In genomic region chr2:156665620-156666196, GRCm38 (mm10) we compare ENCODE assay signal across 19 mouse cellular contexts. TPM values are rescaled to one million over a fixed set of nuclear protein-coding genes. Genes with fewer than 3 reads are reported as not detected.
DNase-seq lines count a peak whose midpoint lies in the region; ATAC-seq and TF ChIP-seq lines count a peak whose summit lies in the region.
"Had no signal": no experiment of that assay in that cellular context is flagged by ENCODE, and none has a peak within 500 bp of the region (broad histone marks: within the 10 kb centered on the region; RNA-seq: fewer than 3 reads in every experiment).

No protein-coding gene starts in this region.

- H3K4me1 ChIP-seq in hindbrain, embryonic 12.5 days, result peaks cover 26% of the 10 kb centered on the region
- H3K4me1 ChIP-seq in hindbrain, embryonic 11.5 days (replicated peaks; ENCODE audit: control insufficient read depth, insufficient read depth, low read length), result peaks cover 4% of the 10 kb centered on the region; the same call in 1 of the 2 replicates
- H3K4me1 ChIP-seq in midbrain, embryonic 13.5 days (replicated peaks), result peaks cover 29% of the 10 kb centered on the region
- peaks cover 13% of the 10 kb centered on the region for H3K4me1 ChIP-seq in midbrain, embryonic 16.5 days (ENCODE audit: control insufficient read depth, insufficient read depth, low read length)
- H3K4me1 ChIP-seq in forebrain, postnatal 0 days (ENCODE audit: insufficient read depth), result peaks cover 34% of the 10 kb centered on the region
- peaks cover 60% of the 10 kb centered on the region for H3K4me1 ChIP-seq in olfactory bulb, adult 2 months (ENCODE audit: control insufficient read depth, insufficient read depth, low read length)
- H3K4me1 ChIP-seq: kidney, embryonic 15.5 days; limb, embryonic 15.5 days; liver, embryonic 15.5 days had no signal

- H3K4me3 ChIP-seq in hindbrain, embryonic 12.5 days, result no peak overlapping the region
- no peak overlapping the region for H3K4me3 ChIP-seq in hindbrain, embryonic 11.5 days (ENCODE audit: low read depth, low read length)
- no peak overlapping the region for H3K4me3 ChIP-seq in midbrain, embryonic 13.5 days (replicated peaks)
- no peak overlapping the region for H3K4me3 ChIP-seq in midbrain, embryonic 16.5 days (ENCODE audit: low read depth, low read length)
- H3K4me3 ChIP-seq in forebrain, postnatal 0 days (ENCODE audit: low read depth, low read length), result no peak overlapping the region
- H3K4me3 ChIP-seq in olfactory bulb, adult 2 months (ENCODE audit: insufficient read depth, low read depth, low read length), result no peak overlapping the region
- H3K4me3 ChIP-seq: embryonic facial prominence, embryonic 13.5 days; heart, adult 2 months; kidney, embryonic 15.5 days; limb, embryonic 15.5 days; liver, embryonic 15.5 days had no signal

- no peak for TF ChIP-seq CTCF in forebrain, postnatal 0 days (IDR thresholded peaks at IDR 0.05; ENCODE audit: low read depth)
- TF ChIP-seq CTCF in olfactory bulb, adult 2 months (IDR thresholded peaks at IDR 0.05; ENCODE audit: insufficient read depth, low read depth, low read length), result no peak

- TF ChIP-seq POLR2A in olfactory bulb, adult 2 months (IDR thresholded peaks at IDR 0.05; ENCODE audit: insufficient read depth, low read depth, low read length), result no peak

- H3K9ac ChIP-seq in hindbrain, embryonic 12.5 days, result no peak overlapping the region
- H3K9ac ChIP-seq in hindbrain, embryonic 11.5 days (ENCODE audit: low read depth, low read length), result no peak overlapping the region
- no peak overlapping the region for H3K9ac ChIP-seq in midbrain, embryonic 13.5 days (replicated peaks)
- H3K9ac ChIP-seq in midbrain, embryonic 16.5 days (ENCODE audit: low read depth, low read length), result no peak overlapping the region
- no peak overlapping the region for H3K9ac ChIP-seq in forebrain, postnatal 0 days
- H3K9ac ChIP-seq: embryonic facial prominence, embryonic 13.5 days; kidney, embryonic 15.5 days; limb, embryonic 15.5 days; liver, embryonic 15.5 days had no signal

- H3K4me2 ChIP-seq in hindbrain, embryonic 12.5 days (replicated peaks), result no peak overlapping the region
- no peak overlapping the region for H3K4me2 ChIP-seq in hindbrain, embryonic 11.5 days (replicated peaks; ENCODE audit: low read depth, low read length)
- H3K4me2 ChIP-seq in midbrain, embryonic 13.5 days (replicated peaks), result no peak overlapping the region
- no peak overlapping the region for H3K4me2 ChIP-seq in midbrain, embryonic 16.5 days (ENCODE audit: low read length)
- H3K4me2 ChIP-seq in forebrain, postnatal 0 days (ENCODE audit: low read depth), result 0 out of 2 replicates have a peak overlapping the region, but pooled peaks have one; percentile 17
- H3K4me2 ChIP-seq: embryonic facial prominence, embryonic 13.5 days; kidney, embryonic 15.5 days; limb, embryonic 15.5 days; liver, embryonic 15.5 days had no signal

- WGBS in hindbrain, embryonic 12.5 days, result 69% methylated on average over 13 of the region's 13 CpGs
- WGBS in hindbrain, embryonic 11.5 days, result 82% methylated on average over 13 of the region's 13 CpGs
- WGBS in midbrain, embryonic 13.5 days, result 71% methylated on average over 13 of the region's 13 CpGs
- 56% methylated on average over 13 of the region's 13 CpGs for WGBS in midbrain, embryonic 16.5 days
- 20% methylated on average over 13 of the region's 13 CpGs for WGBS in forebrain, postnatal 0 days
- WGBS in olfactory bulb, adult 2 months, result 30% methylated on average over 13 of the region's 13 CpGs

- ATAC-seq in hindbrain, embryonic 12.5 days (ENCODE audit: low FRiP score), result peak; percentile 47
- ATAC-seq in hindbrain, embryonic 11.5 days (ENCODE audit: low FRiP score), result no peak; the same call in 1 of the 2 replicates
- ATAC-seq in midbrain, embryonic 13.5 days, result peak; percentile 49
- no peak; the same call in 1 of the 2 replicates for ATAC-seq in midbrain, embryonic 16.5 days
- ATAC-seq in forebrain, postnatal 0 days, result peak; percentile 77
- ATAC-seq: activated CD4-positive, CD25-positive, alpha-beta regulatory T cell, adult 4 months; intestine, postnatal 0 days had no signal

- H3K36me3 ChIP-seq in hindbrain, embryonic 12.5 days, result no peaks in the 10 kb centered on the region
- no peaks in the 10 kb centered on the region for H3K36me3 ChIP-seq in hindbrain, embryonic 11.5 days (ENCODE audit: control insufficient read depth, insufficient read depth, low read length)
- no peaks in the 10 kb centered on the region for H3K36me3 ChIP-seq in midbrain, embryonic 13.5 days
- no peaks in the 10 kb centered on the region for H3K36me3 ChIP-seq in midbrain, embryonic 16.5 days (ENCODE audit: control insufficient read depth, insufficient read depth, low read length)
- no peaks in the 10 kb centered on the region for H3K36me3 ChIP-seq in forebrain, postnatal 0 days (ENCODE audit: insufficient read depth)
- H3K36me3 ChIP-seq: embryonic facial prominence, embryonic 13.5 days; G1E; kidney, embryonic 15.5 days; limb, embryonic 15.5 days; liver, embryonic 15.5 days had no signal

- DNase-seq in hindbrain, embryonic 11.5 days (ENCODE audit: low spot score), result no peak
- peak; percentile 73 for DNase-seq in forebrain, postnatal 0 days
- no peak for DNase-seq in frontal cortex, adult 2 months (ENCODE audit: extremely low spot score in 1 of 2, low spot score in 1 of 2)
- DNase-seq: adrenal gland, postnatal 14 days; cerebellum, adult 11 months; gastrocnemius, postnatal 25 days; heart, adult 2 months; kidney, postnatal 4 days had no signal

- no peaks in the 10 kb centered on the region for H3K9me3 ChIP-seq in hindbrain, embryonic 12.5 days (replicated peaks)
- H3K9me3 ChIP-seq in hindbrain, embryonic 11.5 days (ENCODE audit: control insufficient read depth, low read length), result no peaks in the 10 kb centered on the region
- H3K9me3 ChIP-seq in midbrain, embryonic 13.5 days, result no peaks in the 10 kb centered on the region
- H3K9me3 ChIP-seq in midbrain, embryonic 16.5 days (replicated peaks; ENCODE audit: control insufficient read depth, low read length, poor library complexity, severe bottlenecking), result no peaks in the 10 kb centered on the region
- no peaks in the 10 kb centered on the region for H3K9me3 ChIP-seq in forebrain, postnatal 0 days (ENCODE audit: low read length)
- H3K9me3 ChIP-seq: embryonic facial prominence, embryonic 13.5 days; G1E; kidney, embryonic 15.5 days; limb, embryonic 15.5 days; liver, embryonic 15.5 days had no signal

- no peak overlapping the region for H3K27ac ChIP-seq in hindbrain, embryonic 12.5 days
- no peak overlapping the region for H3K27ac ChIP-seq in hindbrain, embryonic 11.5 days (ENCODE audit: low read depth, low read length)
- no peak overlapping the region for H3K27ac ChIP-seq in midbrain, embryonic 13.5 days
- no peak overlapping the region for H3K27ac ChIP-seq in midbrain, embryonic 16.5 days (ENCODE audit: low read length)
- H3K27ac ChIP-seq in forebrain, postnatal 0 days (ENCODE audit: low read depth, low read length), result peak overlapping the region; percentile 70
- peak overlapping the region; percentile 48 for H3K27ac ChIP-seq in olfactory bulb, adult 2 months (ENCODE audit: insufficient read depth, low read depth, low read length)
- H3K27ac ChIP-seq: embryonic facial prominence, embryonic 13.5 days; heart, adult 2 months; kidney, embryonic 15.5 days; limb, embryonic 15.5 days; liver, embryonic 15.5 days had no signal

- peaks cover 4% of the 10 kb centered on the region; the same call in 1 of the 2 replicates for H3K27me3 ChIP-seq in hindbrain, embryonic 12.5 days
- no peaks in the 10 kb centered on the region for H3K27me3 ChIP-seq in hindbrain, embryonic 11.5 days (ENCODE audit: control insufficient read depth, insufficient read depth, low read length)
- no peaks in the 10 kb centered on the region for H3K27me3 ChIP-seq in midbrain, embryonic 13.5 days
- no peaks in the 10 kb centered on the region for H3K27me3 ChIP-seq in midbrain, embryonic 16.5 days (ENCODE audit: control insufficient read depth, insufficient read depth, low read depth, low read length)
- no peaks in the 10 kb centered on the region for H3K27me3 ChIP-seq in forebrain, postnatal 0 days (ENCODE audit: insufficient read depth, low read length)
- H3K27me3 ChIP-seq: embryonic facial prominence, embryonic 13.5 days; kidney, embryonic 15.5 days; liver, embryonic 15.5 days had no signal

RNA-seq across cellular contexts. Expression of gene Dlgap4, which starts 52.2 kb away (rescaled TPM):
- polyA plus RNA-seq in hindbrain, embryonic 12.5 days (2016; fragmentation: Nextera tagmentation; extraction: Ambion mirVana), result 202 and 215 TPM in 2 replicates
- polyA plus RNA-seq in hindbrain, embryonic 11.5 days (2014; fragmentation: Nextera tagmentation; extraction: Ambion mirVana), result 161 and 162 TPM in 2 replicates
- polyA plus RNA-seq in midbrain, embryonic 13.5 days (2015; fragmentation: Nextera tagmentation; extraction: Ambion mirVana), result 242 and 244 TPM in 2 replicates
- 270 and 271 TPM in 2 replicates for polyA plus RNA-seq in midbrain, embryonic 16.5 days (2015; fragmentation: Nextera tagmentation; extraction: Ambion mirVana)
- total RNA-seq in forebrain, postnatal 0 days (2014; rRNA removed), result 218 and 235 TPM in 2 replicates
- 327 and 354 TPM in 2 replicates for polyA plus RNA-seq in forebrain, postnatal 0 days (2015; fragmentation: Nextera tagmentation; extraction: Ambion mirVana)
- polyA plus RNA-seq in olfactory bulb, adult 2 months (2012; ENCODE audit: insufficient read depth, insufficient read length, low replicate concordance, missing spikeins), result not detected in 2 replicates
- 234 and 261 TPM in 2 replicates for polyA plus RNA-seq in frontal cortex, adult 2 months (2012; rRNA removed)

Comparison
In these comparisons a context has a peak if more than half of its experiments do, and no peak if none do; other contexts are left out.
1. ATAC-seq: peak in hindbrain, embryonic 12.5 days (single experiment), midbrain, embryonic 13.5 days (single experiment) and forebrain, postnatal 0 days (single experiment); none in hindbrain, embryonic 11.5 days (single experiment) and midbrain, embryonic 16.5 days (single experiment).
2. H3K27ac ChIP-seq: peak in forebrain, postnatal 0 days (single experiment) and olfactory bulb, adult 2 months (single experiment); none in hindbrain, embryonic 12.5 days (single experiment), hindbrain, embryonic 11.5 days (single experiment), midbrain, embryonic 13.5 days (single experiment) and midbrain, embryonic 16.5 days (single experiment).